Mouse (Mus musculus): ENCODE data around the gene Mroh7.

The Mroh7 gene

DNA sequence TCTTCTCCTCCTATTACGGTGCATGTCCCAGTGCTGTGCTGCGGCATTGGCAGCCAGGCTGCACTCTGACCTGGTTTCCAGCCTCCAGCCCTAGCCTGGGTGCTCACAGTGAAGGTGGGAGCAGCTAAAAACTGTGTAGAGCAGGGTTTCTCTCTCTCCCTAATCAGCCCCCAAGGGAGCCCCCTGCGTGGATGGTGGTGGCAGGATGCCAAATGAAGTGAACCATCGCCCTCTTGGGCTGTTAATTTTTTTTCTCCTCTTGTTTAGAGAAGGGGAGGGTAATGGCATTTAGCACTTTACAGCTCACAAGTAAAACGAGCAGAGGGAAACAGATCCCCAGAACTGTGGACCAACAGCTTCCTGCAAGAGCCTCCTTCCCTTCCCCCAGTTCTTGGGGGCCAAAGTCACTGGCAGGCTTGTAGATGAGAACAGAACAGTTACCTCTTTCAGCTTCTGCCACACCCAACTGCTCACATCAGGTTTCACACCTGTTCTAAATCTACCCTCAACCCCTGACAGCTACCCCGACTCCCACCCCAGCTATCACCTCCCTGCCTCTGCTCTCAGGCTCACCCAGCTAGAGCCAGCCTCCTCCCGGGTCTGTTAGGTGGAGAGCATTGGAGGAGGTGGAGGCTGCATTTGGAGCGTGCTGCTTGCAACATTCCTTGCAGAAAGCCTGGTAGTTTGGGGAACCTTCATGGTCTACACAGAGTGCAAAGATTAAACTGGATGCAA, 87.1 kb downstream of the Mroh7 start:
- H3K9me3 ChIP-seq (ENCODE audit: low read length), result peaks cover 8% of the 10 kb centered on the region; the same call in 1 of the 2 replicates
- H3K27me3 ChIP-seq (ENCODE audit: insufficient read depth, low read length), result peaks cover 16% of the 10 kb centered on the region
- TF ChIP-seq NANOG (IDR thresholded peaks at IDR 0.05; ENCODE audit: borderline replicate concordance, low read length) (no peak), CTCF (conservative IDR thresholded peaks at IDR 0.05; ENCODE audit: low read length) (no peak), POU5F1 (IDR thresholded peaks at IDR 0.05; ENCODE audit: borderline replicate concordance, low read length) (no peak)
- no peaks in the 10 kb centered on the region for H3K36me3 ChIP-seq (ENCODE audit: insufficient read depth, low read length)
- H3K4me3 ChIP-seq (replicated peaks; ENCODE audit: low read length), result no peak overlapping the region
- peaks cover 17% of the 10 kb centered on the region for H3K4me1 ChIP-seq (replicated peaks; ENCODE audit: low read depth, low read length)

DNA sequence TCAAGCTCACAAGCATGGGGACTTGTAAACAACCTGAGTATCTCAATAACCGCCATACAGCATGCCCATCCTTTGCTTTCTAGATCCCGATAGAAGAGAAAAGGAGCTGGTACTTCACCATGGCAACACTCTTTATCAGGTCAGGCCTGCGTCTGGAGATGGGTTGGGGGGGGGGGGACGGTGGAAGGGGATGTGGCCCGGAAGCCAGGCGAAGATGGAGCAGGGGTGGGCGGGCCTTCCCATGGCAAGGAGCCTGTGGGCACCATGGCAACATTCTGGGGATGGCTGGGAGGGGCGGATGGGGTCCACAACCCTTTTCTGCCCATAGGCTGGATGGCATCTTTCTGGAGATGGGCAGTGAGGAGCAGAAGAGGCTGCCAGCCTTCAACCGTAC, 96.6 kb downstream of the Mroh7 start:
- no peaks in the 10 kb centered on the region for H3K36me3 ChIP-seq (ENCODE audit: insufficient read depth, low read length)
- H3K27me3 ChIP-seq (ENCODE audit: insufficient read depth, low read length), result peaks cover 19% of the 10 kb centered on the region
- no peak for TF ChIP-seq POU5F1 (IDR thresholded peaks at IDR 0.05; ENCODE audit: borderline replicate concordance, low read length)
- no peak for TF ChIP-seq NANOG (IDR thresholded peaks at IDR 0.05; ENCODE audit: borderline replicate concordance, low read length)
- no peak for TF ChIP-seq CTCF (conservative IDR thresholded peaks at IDR 0.05; ENCODE audit: low read length)
- H3K4me1 ChIP-seq (replicated peaks; ENCODE audit: low read depth, low read length), result peaks cover 33% of the 10 kb centered on the region
- H3K4me3 ChIP-seq (replicated peaks; ENCODE audit: low read length), result no peak overlapping the region
- H3K9me3 ChIP-seq (ENCODE audit: low read length), result no peaks in the 10 kb centered on the region

GRCm38 (mm10) chr4:106633281-106634085, 97.2 kb downstream of the Mroh7 start:
- TF ChIP-seq NANOG (IDR thresholded peaks at IDR 0.05; ENCODE audit: borderline replicate concordance, low read length) (no peak), CTCF (conservative IDR thresholded peaks at IDR 0.05; ENCODE audit: low read length) (no peak), POU5F1 (IDR thresholded peaks at IDR 0.05; ENCODE audit: borderline replicate concordance, low read length) (no peak)
- Histone ChIP-seq H3K4me1 (replicated peaks; ENCODE audit: low read depth, low read length) (peaks cover 33% of the 10 kb centered on the region), H3K27me3 (ENCODE audit: insufficient read depth, low read length) (peaks cover 13% of the 10 kb centered on the region; the same call in 1 of the 2 replicates), H3K9me3 (ENCODE audit: low read length) (no peaks in the 10 kb centered on the region), H3K36me3 (ENCODE audit: insufficient read depth, low read length) (no peaks in the 10 kb centered on the region), H3K4me3 (replicated peaks; ENCODE audit: low read length) (no peak overlapping the region)

GRCm38 (mm10) chr4:106632313-106632712, 98.4 kb downstream of the Mroh7 start:
- Histone ChIP-seq H3K36me3 (ENCODE audit: insufficient read depth, low read length) (no peaks in the 10 kb centered on the region), H3K4me3 (replicated peaks; ENCODE audit: low read length) (no peak overlapping the region), H3K27me3 (ENCODE audit: insufficient read depth, low read length) (peaks cover 15% of the 10 kb centered on the region; the same call in 1 of the 2 replicates), H3K9me3 (ENCODE audit: low read length) (no peaks in the 10 kb centered on the region), H3K4me1 (replicated peaks; ENCODE audit: low read depth, low read length) (peaks cover 44% of the 10 kb centered on the region)
- TF ChIP-seq POU5F1 (IDR thresholded peaks at IDR 0.05; ENCODE audit: borderline replicate concordance, low read length), result no peak
- no peak for TF ChIP-seq CTCF (conservative IDR thresholded peaks at IDR 0.05; ENCODE audit: low read length)
- TF ChIP-seq NANOG (IDR thresholded peaks at IDR 0.05; ENCODE audit: borderline replicate concordance, low read length), result no peak
